Mouse (Mus musculus): ENCODE results near the gene Ifngr1.

Ifngr1 gene

DNA sequence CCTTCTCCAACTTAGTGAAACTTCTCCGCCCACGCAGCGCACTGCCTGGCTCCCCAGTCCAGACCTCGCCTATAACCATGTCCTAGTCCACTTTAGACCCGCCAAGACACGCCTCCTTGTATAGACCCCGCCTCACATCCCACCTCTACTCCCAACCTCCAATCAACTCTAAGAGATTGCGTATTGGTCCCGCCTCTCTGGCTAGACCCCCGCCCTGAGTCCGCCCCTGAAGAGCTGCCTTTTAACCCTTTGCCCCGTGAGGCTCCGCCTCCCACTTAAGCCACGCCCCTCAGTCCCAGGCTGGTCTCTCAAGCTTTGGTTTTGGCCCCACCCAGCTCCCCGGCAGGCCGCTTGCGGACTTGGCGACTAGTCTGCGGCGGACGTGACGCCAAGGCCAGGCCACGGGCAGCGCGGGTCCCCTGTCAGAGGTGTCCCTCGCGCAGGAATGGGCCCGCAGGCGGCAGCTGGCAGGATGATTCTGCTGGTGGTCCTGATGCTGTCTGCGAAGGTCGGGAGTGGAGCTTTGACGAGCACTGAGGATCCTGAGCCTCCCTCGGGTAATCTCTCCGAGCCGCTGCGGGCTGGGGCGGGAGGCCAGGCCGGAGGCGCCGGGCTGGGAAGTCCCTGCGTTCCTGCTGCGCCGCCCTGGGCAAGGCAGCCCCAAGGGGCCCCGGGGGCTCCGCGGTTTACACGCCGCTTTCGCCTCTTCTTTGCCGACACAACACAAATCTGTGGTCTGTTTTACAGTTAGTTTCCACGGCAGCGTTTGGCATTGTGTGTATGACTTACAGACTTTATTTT lies at the start of gene Ifngr1:
Ifngr1 (plus strand) TSS at position 309 of the 801 bp plus-strand sequence.
- peak; percentile 98 for DNase-seq (ENCODE audit: low spot score)

DNA sequence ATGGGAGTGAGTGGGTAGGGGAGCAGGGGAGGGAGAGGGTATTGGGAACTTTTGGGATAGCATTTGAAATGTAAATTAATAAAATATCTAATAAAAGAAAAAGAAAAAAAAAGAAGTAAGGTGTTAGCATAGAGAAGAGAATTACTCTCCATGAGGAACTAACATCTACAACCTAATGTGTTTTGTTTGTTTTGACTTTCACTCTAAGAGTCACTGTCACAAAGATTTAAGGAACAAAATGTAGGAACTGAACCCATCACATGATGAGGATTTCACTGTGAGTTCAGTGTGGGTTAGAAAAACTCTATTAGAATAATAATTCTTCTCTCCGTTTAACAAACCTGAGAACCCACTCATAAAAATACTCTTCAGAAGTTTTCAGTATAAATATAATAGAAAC lies 44.9 kb upstream of the Ifngr1 start:
- no peak for DNase-seq (ENCODE audit: low spot score)

DNA sequence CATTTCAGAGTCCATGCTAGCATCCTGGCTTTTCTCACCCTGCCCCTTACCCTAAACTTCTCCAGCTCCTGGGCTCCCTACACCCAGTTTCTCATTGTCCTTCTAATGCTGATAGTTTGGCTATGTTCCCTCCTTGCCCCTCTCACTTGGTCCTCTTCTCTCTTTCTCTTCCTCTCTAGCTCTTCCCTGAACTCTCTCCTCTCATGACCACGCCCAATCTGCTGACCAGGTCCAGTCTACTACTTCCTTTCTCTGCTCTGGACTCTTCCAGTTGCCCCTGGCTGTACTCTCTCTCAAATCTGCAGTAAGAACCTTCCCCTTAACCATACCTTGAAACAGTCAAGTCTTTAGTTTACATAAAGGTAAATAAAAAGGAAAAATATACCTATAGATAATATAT lies 43.7 kb upstream of the Ifngr1 start:
- DNase-seq (ENCODE audit: low spot score) = no peak

DNA sequence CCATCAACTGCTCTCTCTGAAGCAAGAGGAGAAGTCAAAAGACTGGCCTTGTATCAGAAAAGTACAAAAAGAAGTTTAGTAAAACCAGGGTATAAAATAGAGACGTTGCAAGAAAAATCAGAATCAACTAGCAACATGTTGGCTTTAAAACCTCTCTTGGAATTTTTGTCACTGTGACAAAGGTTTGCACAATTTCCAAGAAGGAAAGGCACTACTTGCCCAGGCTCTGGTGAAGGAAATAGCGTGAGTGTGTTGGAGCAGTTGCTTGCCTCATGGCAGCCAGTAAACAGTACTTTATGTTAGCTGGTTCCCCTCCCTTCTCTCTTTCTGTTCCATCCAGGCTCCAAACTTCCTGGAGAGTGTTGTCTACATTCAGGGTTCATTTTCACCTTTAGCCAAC lies 43.3 kb upstream of the Ifngr1 start:
- DNase-seq (ENCODE audit: low spot score) = no peak

DNA sequence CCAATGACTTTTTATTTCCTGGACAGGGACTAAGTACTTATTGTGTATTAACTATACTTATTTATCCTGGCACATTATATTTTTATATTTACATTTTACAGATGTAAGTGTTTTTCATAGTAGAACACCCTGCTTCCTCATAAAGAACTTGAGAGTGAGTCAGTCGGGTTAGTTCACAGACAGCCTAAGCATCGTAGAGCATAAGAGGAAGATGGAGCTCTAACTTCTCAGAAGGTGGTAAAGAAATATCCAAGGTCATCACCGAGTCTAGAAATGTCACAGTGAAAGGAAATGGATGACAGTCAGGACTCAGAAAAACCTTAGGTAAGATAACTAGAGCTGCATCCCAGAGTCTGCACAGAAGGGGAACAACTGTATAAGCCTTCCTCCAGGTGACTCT lies 40.2 kb upstream of the Ifngr1 start:
- no peak for DNase-seq (ENCODE audit: low spot score)

DNA sequence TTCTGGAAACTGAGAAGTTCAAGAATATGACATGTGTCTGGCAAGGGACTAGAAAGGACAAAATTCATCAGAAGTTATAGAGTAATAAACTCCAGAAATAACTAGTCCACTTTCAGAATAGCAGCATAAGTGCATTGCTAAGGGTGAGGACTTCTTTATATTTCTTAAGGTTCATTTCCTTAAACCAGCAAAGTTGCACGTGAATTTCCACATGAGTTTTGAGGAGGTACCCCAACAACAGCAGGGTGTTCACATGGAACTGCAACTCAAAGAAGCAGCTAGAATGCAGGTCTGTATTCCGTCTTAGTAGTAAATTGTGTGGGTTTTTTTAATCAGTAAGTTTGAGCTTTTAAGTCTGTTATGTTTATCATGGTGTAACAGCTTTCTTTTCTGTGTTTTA lies 37.9 kb upstream of the Ifngr1 start:
- no peak for DNase-seq (ENCODE audit: low spot score)

DNA sequence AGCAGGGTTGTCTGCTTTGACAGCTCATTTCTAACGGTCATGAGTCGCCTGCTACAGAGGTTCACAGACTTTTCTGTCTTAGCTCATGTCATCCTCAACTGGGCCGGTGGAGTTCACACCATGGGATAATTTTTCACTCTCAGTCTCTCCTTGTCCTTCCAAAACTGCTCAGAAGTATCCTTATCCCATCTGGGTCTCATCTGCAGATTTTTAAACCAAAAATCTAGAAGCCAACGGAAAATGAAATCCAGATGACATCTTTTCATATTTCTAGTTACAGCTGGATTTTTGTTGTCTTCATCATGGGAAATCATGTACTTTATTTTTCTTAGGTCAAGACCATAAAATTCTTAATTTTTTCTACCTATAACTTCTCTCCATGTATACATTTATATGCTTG lies 34.1 kb upstream of the Ifngr1 start:
- DNase-seq (ENCODE audit: low spot score) = no peak

DNA sequence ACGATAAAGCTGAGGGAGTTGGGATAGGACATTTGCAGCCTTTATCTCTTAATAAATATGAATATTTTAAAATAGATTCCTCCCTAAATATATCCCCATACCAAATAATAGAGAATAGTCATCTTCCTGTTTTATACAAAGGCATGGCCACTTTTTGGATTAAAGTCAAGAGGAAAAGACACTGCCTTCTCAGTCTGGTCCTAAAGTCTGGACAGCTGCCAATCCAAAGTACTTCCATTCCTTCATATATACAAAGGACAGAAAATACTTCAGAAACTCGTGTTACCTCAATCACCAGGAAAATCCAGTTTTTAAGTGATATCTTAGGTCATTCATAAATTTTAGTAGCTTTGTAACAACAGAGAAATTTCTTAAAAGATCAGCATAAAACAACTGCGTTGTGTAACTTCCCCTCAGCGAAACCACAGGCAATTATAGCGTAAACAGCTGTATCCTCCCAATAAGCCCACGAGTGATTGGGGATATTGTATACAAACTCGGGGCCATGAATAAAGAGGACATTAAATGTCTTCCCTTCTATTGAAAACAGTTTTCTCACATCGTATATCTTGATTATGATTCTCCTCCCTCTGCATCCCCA lies 32.1 kb upstream of the Ifngr1 start:
- DNase-seq (ENCODE audit: low spot score) = no peak

DNA sequence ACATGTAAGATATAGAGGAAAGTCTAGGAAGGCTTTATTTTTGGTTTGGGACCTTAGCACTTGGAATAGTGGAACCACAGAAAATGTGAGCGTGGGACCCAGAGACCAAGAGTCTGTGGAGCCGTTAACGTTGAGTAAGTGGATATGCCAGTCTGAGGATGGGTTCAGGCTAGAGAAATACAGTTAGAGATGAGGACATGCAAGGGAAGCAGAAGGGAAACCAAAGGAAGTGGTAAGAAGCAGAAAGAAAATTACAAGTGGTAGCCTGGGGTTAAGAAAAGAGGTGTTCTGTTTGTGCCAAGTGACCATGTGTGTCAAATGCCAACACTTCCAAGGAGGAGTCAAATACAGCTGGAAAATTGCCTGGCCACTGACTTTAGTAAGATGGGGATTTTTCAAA lies 29.2 kb upstream of the Ifngr1 start:
- DNase-seq (ENCODE audit: low spot score) = no peak

DNA sequence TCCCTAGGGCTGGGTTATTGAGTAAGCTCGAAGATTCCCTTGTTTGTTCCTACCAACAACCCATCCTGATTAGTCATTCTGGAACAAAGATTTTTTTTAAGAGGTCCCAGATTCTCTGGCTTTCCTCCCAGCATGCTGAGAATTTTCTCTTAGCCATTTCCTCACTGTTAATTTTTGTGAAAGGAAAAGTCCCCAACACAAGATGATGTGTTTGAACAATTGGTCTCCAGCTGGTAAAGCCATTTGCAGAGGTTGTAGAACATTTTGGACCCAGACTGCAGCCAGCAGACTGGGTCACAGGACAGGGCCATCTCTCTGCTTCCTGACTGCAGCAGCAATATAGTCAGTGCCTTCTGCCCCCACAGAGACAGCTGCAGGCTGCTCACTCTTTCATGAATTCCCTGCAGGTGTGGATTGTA lies 28.3 kb upstream of the Ifngr1 start:
- no peak for DNase-seq (ENCODE audit: low spot score)

DNA sequence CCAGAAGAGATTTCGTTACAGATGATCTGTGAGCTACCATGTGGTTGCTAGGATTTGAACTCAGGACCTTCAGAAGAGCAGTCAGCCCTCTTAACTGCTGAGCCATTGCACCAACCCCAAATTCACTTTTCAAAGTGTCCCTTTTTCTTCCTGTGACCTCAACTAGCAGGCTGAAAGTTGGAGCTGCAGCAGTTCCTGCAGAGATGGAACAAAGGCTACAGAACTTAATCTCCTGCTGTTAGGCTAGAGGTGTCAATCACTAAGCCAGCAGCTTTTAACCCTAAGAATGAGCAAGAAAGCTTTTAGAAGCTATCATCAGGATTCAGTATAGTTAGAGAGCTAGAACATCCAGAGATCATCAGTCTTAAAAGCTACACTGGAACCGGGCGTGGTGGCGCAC lies 24.3 kb upstream of the Ifngr1 start:
- DNase-seq (ENCODE audit: low spot score) = no peak

DNA sequence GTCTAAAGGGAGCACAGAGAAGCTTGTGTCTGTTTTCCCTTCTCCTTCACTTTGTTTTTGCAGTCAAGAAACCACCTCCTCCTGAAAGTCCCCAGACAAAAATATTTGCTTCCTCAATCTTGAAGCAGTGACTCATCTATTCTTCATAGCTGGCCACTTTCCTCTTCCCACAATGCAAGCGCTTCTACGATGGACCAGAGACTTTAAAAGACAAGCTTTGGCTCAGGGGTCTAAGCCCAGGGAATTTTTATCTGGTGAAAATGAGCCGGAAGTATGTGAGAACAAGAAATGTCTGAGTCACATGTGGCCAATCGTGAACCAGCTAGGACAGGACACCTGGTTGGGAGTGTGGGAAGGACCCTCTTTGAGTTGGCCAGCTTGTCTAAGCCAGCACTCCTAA lies 21.5 kb upstream of the Ifngr1 start:
- DNase-seq (ENCODE audit: low spot score) = no peak

DNA sequence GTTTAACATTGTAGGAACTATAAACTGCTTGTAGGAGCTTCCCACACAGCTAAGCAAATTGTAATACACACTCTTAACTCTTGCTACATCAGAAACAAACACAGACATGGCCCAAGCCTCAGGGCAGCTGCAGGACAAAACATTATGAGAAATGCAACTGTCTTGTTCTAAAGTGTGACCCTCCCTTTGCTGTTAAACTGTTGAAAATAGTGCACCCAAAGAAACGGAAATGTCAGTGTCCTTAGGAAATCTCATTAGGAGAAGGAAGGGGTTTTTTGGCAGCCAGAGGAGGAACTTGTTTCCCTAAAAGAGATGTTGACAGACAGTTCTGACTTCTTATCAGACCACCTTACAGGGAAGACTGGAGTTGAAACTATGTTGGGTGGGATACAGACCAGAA lies 21.0 kb upstream of the Ifngr1 start:
- DNase-seq (ENCODE audit: low spot score) = no peak

DNA sequence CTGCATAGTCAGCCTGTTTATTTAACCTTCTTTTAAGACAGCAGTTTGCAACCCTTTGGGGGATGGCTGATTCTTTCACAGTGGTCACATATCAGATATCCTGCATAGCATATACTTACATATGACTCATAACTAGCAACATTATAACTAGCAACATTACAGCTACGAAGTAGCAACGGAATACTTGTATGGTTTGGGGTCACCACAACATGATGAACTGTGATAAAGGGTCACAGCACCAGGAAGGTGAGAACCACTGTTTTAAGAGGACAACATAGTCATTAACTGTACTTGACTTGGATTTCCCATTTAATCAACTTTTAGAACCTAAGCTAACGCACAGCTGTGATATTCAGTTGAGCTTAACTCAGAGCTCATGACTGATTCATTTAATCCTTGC lies 14.2 kb upstream of the Ifngr1 start:
- no peak for DNase-seq (ENCODE audit: low spot score)

DNA sequence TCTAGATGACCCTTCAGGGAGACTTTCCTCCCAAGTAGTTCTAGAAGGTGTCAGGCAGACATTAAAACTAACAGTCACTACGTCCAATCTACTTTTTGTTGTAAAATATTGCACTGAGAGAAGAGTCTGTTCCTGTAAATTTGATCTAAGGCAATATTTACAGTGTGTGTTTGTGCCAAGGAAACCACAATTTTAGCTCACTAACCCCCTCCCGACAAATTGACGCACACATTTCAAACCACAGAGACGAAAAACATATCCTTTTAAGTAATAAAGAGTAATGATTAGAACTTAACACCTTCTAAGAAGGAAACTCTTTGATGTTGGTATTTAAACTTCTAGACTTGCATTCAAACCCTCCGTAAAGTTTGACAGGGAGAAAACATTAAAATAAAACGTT lies 13.7 kb upstream of the Ifngr1 start:
- peak; percentile 86 for DNase-seq (ENCODE audit: low spot score)

DNA sequence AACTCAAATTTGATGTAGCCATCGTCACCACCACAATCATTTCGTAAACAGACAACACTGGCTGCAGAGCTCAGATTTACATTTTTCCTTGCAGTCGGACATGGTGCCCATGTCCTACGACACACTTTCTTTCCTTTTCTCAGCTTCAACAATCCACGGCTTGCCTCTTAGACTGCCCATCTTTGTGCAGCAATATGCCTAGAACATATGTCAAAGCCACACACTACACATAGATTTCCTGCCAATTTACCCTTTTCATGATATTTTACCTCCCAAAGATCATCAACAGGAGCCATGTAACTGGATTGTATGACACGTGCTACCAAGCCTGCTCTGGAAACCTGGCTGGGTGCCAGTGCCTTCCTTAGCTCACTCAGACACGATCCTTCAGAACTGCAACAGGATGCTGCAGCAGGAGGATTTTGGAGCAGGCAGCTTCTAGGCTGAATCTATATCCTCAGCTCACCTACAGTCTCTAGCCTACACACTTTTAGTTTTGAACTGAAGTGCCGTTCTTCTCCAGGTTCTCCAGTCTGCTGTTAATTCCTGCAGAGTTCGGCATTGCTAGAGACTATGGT lies 13.3 kb upstream of the Ifngr1 start:
- peak; percentile 71 for DNase-seq (ENCODE audit: low spot score)

DNA sequence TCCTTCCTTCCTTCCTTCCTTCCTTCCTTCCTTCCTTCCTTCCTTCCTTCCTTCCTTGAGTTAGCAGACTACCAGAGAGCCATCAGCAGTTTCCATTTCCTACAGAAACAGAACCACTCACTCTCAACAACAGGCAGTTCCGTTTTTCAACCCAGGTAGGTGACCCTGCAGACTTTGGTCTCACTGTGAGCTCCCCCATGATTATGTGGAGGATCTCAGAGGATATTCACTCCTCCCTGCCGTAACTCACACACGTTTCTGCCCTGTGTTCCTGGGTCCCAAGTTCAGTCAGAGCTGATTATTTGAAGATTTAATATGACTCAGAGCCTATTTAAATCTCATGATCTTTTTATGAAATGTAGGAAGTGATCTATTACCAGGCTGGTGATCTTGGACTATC lies 11.1 kb upstream of the Ifngr1 start:
- DNase-seq (ENCODE audit: low spot score) = no peak

DNA sequence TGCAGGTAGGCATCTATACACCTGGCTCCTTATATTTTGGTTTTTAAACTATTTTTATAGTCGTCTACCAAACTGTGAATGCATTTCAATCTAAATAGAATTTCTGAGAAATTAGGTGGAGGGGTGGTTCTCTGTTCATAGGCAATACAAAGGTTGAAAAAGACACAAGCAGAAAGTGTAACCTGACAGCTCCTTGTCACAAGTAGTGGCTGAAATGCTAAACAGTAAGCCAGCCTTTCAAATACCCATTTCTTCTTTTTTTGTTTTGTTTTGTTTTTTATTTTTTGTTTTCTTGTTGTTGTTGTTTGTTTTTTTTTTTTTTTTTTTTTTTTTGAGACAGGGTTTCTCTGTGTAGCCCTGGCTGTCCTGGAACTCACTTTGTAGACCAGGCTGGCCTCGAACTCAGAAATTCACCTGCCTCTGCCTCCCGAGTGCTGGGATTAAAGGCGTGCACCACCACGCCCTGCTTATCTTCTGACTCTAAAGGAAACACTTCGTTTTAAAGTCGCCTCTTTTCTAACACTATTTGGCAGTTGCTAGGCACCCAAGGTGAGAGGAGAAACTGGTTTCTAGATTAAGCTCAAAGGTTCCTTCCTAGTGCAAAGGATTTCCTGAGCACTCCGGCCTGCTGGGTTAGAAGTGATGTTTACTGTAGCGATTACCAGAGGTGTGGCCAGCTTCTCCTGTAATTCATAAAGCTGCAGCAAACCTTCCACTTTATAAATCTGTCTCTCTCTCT lies 9.7 kb upstream of the Ifngr1 start:
- peak; percentile 86 for DNase-seq (ENCODE audit: low spot score)

DNA sequence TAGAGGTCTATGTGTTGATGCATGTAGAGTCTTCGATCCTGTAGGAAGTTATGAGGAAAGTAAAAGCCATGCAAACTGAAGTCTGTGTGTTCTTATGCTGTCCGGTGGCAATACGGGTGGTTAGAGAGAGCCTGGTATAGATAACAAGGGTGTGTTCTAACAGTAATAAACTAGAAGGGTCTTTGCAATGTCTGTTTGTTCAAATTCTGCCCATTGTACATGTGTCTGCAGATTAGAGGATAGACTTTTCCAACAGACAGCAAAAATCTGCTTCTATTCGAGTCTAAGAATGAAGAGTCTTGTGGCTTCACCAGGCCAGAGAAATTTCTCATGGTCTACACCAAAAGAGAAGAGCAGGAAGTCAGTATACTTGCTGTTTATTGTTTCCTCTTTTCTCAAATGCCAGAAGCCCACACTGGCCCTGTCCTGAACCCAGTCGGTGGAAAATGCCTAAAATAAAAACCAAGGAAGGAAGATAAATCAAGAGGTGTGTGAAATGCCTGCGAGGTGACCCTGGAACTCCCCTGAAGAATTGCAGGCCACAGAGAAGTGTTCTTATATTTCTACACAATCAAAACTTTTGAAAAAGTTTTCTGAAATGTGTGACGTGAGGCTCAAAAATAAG lies 8.8 kb upstream of the Ifngr1 start:
- DNase-seq (ENCODE audit: low spot score) = no peak

DNA sequence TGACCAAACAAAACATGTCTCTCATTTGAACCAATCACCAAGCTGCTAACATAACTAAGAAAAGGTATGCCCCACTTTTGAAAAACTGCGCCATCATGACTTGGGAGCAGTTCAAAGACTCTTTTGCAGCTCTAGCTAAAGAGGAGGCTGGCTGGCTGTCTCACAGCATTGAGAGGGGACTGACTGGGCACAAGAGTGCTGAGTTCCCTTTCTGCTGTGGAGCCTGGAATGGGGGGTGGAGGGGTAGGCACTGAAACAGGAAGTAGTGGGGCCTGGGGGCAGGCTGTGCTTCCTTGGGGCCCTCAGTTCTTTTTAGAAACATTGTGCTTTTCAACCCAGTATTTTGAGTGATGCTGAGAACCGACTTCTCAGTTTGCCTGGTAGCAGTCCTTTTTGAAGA lies 7.7 kb upstream of the Ifngr1 start:
- peak; percentile 58 for DNase-seq (ENCODE audit: low spot score)

DNA sequence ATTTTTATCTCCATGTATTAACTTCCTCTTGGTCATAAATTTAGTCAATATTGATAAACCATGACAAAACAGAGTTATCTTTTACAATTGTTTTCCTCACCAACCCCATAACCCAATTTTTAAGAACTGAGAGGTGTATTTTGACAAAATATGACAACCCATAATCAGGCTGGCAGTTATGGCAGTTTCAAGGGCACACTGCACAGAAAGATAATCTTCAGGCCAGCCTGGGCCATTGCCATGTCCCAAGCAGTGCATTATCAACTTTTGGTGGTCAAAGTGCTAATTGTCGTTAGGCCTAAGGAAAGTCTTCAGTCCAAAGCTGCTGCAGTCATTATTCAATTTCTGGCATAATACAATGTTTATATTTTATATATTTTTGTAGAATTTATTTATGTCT lies 6.9 kb upstream of the Ifngr1 start:
- no peak for DNase-seq (ENCODE audit: low spot score)

DNA sequence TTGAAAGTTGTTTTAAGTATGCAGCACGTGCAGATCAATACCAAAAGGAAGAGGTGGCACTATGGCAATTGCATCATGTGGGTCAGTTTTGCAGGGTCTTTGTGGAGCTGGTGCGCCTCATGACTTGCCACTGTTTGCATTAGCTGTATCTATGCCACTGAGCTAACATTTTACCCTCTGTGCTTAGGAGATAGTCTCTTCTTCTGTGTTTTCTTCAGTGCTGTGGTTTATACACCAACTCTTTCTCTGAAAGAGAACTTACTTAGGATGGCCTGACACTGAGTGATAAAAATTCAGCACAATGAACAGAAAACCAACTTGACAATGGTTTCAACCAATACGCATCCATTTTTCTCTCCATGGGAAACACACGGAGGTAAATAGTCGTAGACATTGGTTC lies 5.9 kb upstream of the Ifngr1 start:
- no peak for DNase-seq (ENCODE audit: low spot score)

DNA sequence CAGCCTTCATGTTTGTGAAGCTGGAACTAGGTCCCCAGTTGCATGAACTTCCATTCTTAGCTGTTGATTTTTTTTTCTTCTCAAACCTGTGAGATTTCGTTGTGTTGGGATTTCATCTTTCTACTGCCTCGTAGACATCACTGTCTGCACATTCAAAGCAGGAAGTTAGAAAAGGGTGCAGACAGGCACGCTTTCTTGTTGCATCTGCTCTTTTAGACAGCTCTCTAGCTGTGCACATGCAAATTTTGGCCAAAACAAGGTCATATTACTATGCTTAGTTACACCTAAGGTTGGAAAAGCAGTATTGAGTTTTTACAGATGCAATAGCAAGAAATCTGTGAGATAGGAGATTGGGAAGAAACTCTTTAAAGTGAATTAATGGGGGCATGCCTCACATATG lies 4.5 kb upstream of the Ifngr1 start:
- no peak for DNase-seq (ENCODE audit: low spot score)

All from T-cell, adult 2 months (primary cell).